Mouse (Mus musculus): Measurements from ENCODE around the gene Specc1l. TPM values are rescaled to one million over a fixed set of nuclear protein-coding genes. Genes with fewer than 3 reads are reported as not detected.

Gene Specc1l
- total and polyA plus RNA-seq, 2 experiments: 5.3 to 10.8 TPM

- Histone ChIP-seq H3K79me2 (ENCODE audit: control insufficient read depth, insufficient read depth, low read length) (no peaks in the 10 kb centered on the region), H3K4me1 (ENCODE audit: control insufficient read depth, insufficient read depth, low read length) (no peaks in the 10 kb centered on the region), H3K4me3 (ENCODE audit: insufficient read depth, low read depth, low read length) (peak overlapping the region; percentile 28; the same call in 1 of the 2 replicates), H3K27ac (replicated peaks; ENCODE audit: insufficient read depth, low read depth, low read length) (peak overlapping the region; percentile 5), H3K36me3 (ENCODE audit: control insufficient read depth, insufficient read depth, low read length) (peaks cover 20% of the 10 kb centered on the region), H3K9ac (ENCODE audit: low read depth, low read length) (no peak overlapping the region), H3K27me3 (ENCODE audit: control insufficient read depth, insufficient read depth, low read length) (no peaks in the 10 kb centered on the region)
- 74% methylated on average over 12 of the region's 12 CpGs for WGBS
- TF ChIP-seq CTCF (IDR thresholded peaks at IDR 0.05; ENCODE audit: low read depth, low read length): no peak
- no peak for TF ChIP-seq POLR2A (IDR thresholded peaks at IDR 0.05; ENCODE audit: extremely low read depth, insufficient read depth, low read length)
- DNase-seq (ENCODE audit: extremely low read depth, low read depth, low spot score): no peak
Measured at GRCm38 (mm10) chr10:75173712-75174111, 38.2 kb upstream of the Specc1l start.

DNA sequence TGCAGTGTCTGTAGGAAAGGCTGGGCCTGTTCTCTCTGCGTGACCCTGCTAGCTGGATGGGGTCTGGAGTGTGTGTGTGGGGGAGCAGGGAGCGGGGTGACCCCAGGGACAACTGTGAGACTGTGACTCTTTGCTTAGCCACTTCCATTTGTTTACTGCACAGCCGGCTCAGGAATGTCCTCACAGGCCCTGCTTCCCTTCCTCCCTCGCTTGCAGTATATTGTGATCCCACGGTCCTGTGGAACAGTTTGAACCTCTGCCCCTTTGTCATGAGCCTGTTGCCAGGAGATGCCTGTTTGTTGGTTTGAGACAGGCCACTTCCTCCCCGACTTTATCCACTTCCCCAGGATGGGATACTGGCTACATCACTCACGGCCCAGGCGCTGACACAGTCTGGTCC, 35.4 kb upstream of the Specc1l start:
- no peaks in the 10 kb centered on the region for H3K4me1 ChIP-seq (ENCODE audit: control insufficient read depth, insufficient read depth, low read length)
- no peaks in the 10 kb centered on the region for H3K79me2 ChIP-seq (ENCODE audit: control insufficient read depth, insufficient read depth, low read length)
- H3K9ac ChIP-seq (ENCODE audit: low read depth, low read length): no peak overlapping the region
- H3K27ac ChIP-seq (replicated peaks; ENCODE audit: insufficient read depth, low read depth, low read length): peak overlapping the region; percentile 10; the same call in 1 of the 2 replicates
- WGBS: 81% methylated on average over 8 of the region's 8 CpGs
- no peaks in the 10 kb centered on the region for H3K27me3 ChIP-seq (ENCODE audit: control insufficient read depth, insufficient read depth, low read length)
- DNase-seq (ENCODE audit: extremely low read depth, low read depth, low spot score): peak; percentile 39
- no peak overlapping the region for H3K4me3 ChIP-seq (ENCODE audit: insufficient read depth, low read depth, low read length)
- TF ChIP-seq CTCF (IDR thresholded peaks at IDR 0.05; ENCODE audit: low read depth, low read length): no peak
- TF ChIP-seq POLR2A (IDR thresholded peaks at IDR 0.05; ENCODE audit: extremely low read depth, insufficient read depth, low read length): no peak
- H3K36me3 ChIP-seq (ENCODE audit: control insufficient read depth, insufficient read depth, low read length): peaks cover 21% of the 10 kb centered on the region

DNA sequence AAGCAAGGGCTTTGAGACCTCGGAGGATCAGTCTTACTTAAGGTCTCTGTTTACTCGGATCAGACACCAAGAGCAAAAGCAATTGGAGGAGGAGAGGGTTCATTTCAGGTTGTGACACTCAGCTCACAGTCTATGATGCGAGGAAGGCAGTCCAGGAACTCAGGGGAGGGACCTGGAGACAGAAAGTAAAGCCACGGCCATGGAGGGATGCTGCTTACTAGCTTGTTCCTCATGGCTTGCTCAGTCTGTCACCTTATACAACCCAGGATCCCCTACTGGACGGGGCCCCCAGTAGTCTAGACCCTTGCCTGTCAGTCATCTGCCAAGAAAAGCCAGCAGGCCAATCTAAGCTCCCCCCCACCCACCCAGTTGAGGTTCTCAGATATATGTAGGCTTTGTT, 33.0 kb upstream of the Specc1l start:
- Histone ChIP-seq H3K9ac (ENCODE audit: low read depth, low read length) (no peak overlapping the region), H3K36me3 (ENCODE audit: control insufficient read depth, insufficient read depth, low read length) (peaks cover 22% of the 10 kb centered on the region), H3K4me1 (ENCODE audit: control insufficient read depth, insufficient read depth, low read length) (no peaks in the 10 kb centered on the region), H3K27ac (replicated peaks; ENCODE audit: insufficient read depth, low read depth, low read length) (no peak overlapping the region), H3K4me3 (ENCODE audit: insufficient read depth, low read depth, low read length) (no peak overlapping the region), H3K79me2 (ENCODE audit: control insufficient read depth, insufficient read depth, low read length) (no peaks in the 10 kb centered on the region), H3K27me3 (ENCODE audit: control insufficient read depth, insufficient read depth, low read length) (no peaks in the 10 kb centered on the region)
- whole genome bisulfite sequencing: 95% methylated on average over 5 of the region's 5 CpGs
- TF ChIP-seq CTCF (IDR thresholded peaks at IDR 0.05; ENCODE audit: low read depth, low read length): no peak
- TF ChIP-seq POLR2A (IDR thresholded peaks at IDR 0.05; ENCODE audit: extremely low read depth, insufficient read depth, low read length): no peak
- no peak for DNase-seq (ENCODE audit: extremely low read depth, low read depth, low spot score)

DNA sequence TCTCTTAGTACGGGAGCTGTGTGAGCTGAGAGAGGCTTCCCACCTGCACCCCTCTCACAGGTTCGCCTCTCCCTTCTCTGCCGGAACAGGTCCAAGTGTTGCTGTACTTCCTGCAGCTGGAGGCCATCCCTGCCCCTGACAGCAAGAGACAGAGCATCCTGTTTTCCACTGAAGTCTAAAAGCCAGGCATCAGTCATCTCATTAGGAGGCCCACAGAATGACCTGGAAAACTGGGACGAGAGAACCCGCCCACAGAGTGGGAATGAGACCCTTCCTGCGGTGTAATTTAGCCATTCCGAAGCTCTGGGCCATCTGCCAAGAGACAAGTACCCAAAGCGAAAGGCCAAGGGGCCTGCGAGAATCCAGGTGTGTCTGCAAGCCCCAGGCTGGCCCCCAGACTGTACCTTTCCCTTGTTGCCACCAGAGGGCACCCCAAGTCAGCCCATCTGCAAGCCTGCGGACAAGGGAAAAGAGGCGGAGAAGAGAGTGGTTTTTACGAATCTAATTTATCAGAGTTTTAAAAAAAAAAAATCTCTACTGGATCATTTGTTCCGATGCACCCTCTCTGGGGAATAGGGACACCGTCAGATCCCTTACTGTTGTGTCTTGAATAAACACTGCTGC, 29.6 kb upstream of the Specc1l start:
- peaks cover 18% of the 10 kb centered on the region; the same call in 1 of the 2 replicates for H3K36me3 ChIP-seq (ENCODE audit: control insufficient read depth, insufficient read depth, low read length)
- 48% methylated on average over 14 of the region's 14 CpGs for WGBS
- H3K9ac ChIP-seq (ENCODE audit: low read depth, low read length): no peak overlapping the region
- TF ChIP-seq POLR2A (IDR thresholded peaks at IDR 0.05; ENCODE audit: extremely low read depth, insufficient read depth, low read length): no peak
- peak; percentile 93 for TF ChIP-seq CTCF (IDR thresholded peaks at IDR 0.05; ENCODE audit: low read depth, low read length)
- no peak overlapping the region for H3K4me3 ChIP-seq (ENCODE audit: insufficient read depth, low read depth, low read length)
- H3K4me1 ChIP-seq (ENCODE audit: control insufficient read depth, insufficient read depth, low read length): no peaks in the 10 kb centered on the region
- no peaks in the 10 kb centered on the region for H3K79me2 ChIP-seq (ENCODE audit: control insufficient read depth, insufficient read depth, low read length)
- H3K27me3 ChIP-seq (ENCODE audit: control insufficient read depth, insufficient read depth, low read length): no peaks in the 10 kb centered on the region
- peak; percentile 29 for DNase-seq (ENCODE audit: extremely low read depth, low read depth, low spot score)
- H3K27ac ChIP-seq (replicated peaks; ENCODE audit: insufficient read depth, low read depth, low read length): no peak overlapping the region

DNA sequence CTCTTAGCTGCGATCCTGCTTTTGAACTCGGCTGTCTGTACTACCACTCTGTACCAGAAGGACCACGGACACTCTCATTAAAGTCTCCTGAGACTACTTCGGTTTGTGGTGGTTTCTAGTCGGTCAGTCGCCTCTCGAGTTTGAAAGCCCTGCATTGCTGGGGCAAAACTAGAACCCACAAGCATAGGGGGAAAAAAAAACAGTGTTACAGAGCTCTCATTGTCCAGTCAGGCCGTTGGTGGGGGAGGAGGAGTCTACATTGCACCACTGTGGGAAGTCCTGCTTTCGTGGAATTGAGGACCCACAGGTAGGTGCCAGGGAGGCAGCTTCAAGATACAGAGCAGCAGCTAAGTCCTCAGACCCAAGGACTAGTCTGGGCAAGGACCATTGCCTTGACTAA, 27.0 kb upstream of the Specc1l start:
- DNase-seq (ENCODE audit: extremely low read depth, low read depth, low spot score): no peak
- Histone ChIP-seq H3K36me3 (ENCODE audit: control insufficient read depth, insufficient read depth, low read length) (peaks cover 2% of the 10 kb centered on the region; the same call in 1 of the 2 replicates), H3K27me3 (ENCODE audit: control insufficient read depth, insufficient read depth, low read length) (no peaks in the 10 kb centered on the region), H3K4me3 (ENCODE audit: insufficient read depth, low read depth, low read length) (no peak overlapping the region), H3K79me2 (ENCODE audit: control insufficient read depth, insufficient read depth, low read length) (no peaks in the 10 kb centered on the region), H3K4me1 (ENCODE audit: control insufficient read depth, insufficient read depth, low read length) (peaks cover 3% of the 10 kb centered on the region; the same call in 1 of the 2 replicates), H3K27ac (replicated peaks; ENCODE audit: insufficient read depth, low read depth, low read length) (no peak overlapping the region), H3K9ac (ENCODE audit: low read depth, low read length) (no peak overlapping the region)
- WGBS: 93% methylated on average over 9 of the region's 9 CpGs
- TF ChIP-seq CTCF (IDR thresholded peaks at IDR 0.05; ENCODE audit: low read depth, low read length) (no peak), POLR2A (IDR thresholded peaks at IDR 0.05; ENCODE audit: extremely low read depth, insufficient read depth, low read length) (no peak)

DNA sequence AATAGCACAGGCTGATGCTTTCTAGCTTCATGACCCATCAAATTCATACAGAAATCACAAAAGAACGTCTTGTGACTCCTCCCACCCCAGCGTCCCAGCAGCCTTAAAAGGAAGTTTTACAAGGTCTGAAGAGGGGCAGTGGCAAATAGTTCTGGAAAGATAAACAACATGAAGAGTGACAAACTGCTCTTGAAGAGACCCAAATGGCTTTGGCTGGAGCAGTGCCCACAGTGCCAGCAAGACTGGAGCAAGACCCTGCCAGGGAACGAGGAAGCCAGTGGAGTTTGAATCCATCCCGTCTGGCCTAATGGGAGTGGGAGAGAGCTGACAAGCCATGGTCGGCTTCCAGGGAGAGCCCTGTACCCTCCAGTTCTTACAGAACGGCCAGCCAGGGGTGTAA, 25.3 kb upstream of the Specc1l start:
- WGBS: 64% methylated on average over 6 of the region's 6 CpGs
- Histone ChIP-seq H3K27me3 (ENCODE audit: control insufficient read depth, insufficient read depth, low read length) (no peaks in the 10 kb centered on the region), H3K9ac (ENCODE audit: low read depth, low read length) (no peak overlapping the region), H3K4me3 (ENCODE audit: insufficient read depth, low read depth, low read length) (no peak overlapping the region), H3K36me3 (ENCODE audit: control insufficient read depth, insufficient read depth, low read length) (peaks cover 2% of the 10 kb centered on the region; the same call in 1 of the 2 replicates), H3K27ac (replicated peaks; ENCODE audit: insufficient read depth, low read depth, low read length) (no peak overlapping the region), H3K4me1 (ENCODE audit: control insufficient read depth, insufficient read depth, low read length) (peaks cover 3% of the 10 kb centered on the region; the same call in 1 of the 2 replicates), H3K79me2 (ENCODE audit: control insufficient read depth, insufficient read depth, low read length) (no peaks in the 10 kb centered on the region)
- TF ChIP-seq POLR2A (IDR thresholded peaks at IDR 0.05; ENCODE audit: extremely low read depth, insufficient read depth, low read length) (no peak), CTCF (IDR thresholded peaks at IDR 0.05; ENCODE audit: low read depth, low read length) (no peak)
- no peak for DNase-seq (ENCODE audit: extremely low read depth, low read depth, low spot score)

Data from liver, adult 2 months (tissue).